14 mouse cellular contexts compared by ENCODE assay signal in genomic region chr9:30370789-30371188, GRCm38 (mm10). TPM values are rescaled to one million over a fixed set of nuclear protein-coding genes. Genes with fewer than 3 reads are reported as not detected.
DNase-seq lines count a peak whose midpoint lies in the region; ATAC-seq lines count a peak whose summit lies in the region.
"Had no signal": no experiment of that assay in that cellular context is flagged by ENCODE, and none has a peak within 500 bp of the region (broad histone marks: within the 10 kb centered on the region; RNA-seq: fewer than 3 reads in every experiment).

No protein-coding gene starts in this region.

- 11% methylated on average over 2 of the region's 2 CpGs for WGBS in heart, embryonic 13.5 days
- WGBS in heart, embryonic 16.5 days = 10% methylated on average over 2 of the region's 2 CpGs

- H3K9me3 ChIP-seq in heart, embryonic 13.5 days = no peaks in the 10 kb centered on the region; the same call in 1 of the 2 replicates
- H3K9me3 ChIP-seq in heart, embryonic 16.5 days (replicated peaks; ENCODE audit: control insufficient read depth, low read length) = no peaks in the 10 kb centered on the region
- H3K9me3 ChIP-seq: embryonic facial prominence, embryonic 13.5 days; embryonic facial prominence, embryonic 15.5 days; forebrain, embryonic 10.5 days; forebrain, embryonic 12.5 days had no signal

- no peak overlapping the region for H3K4me3 ChIP-seq in heart, embryonic 13.5 days
- H3K4me3 ChIP-seq in heart, embryonic 16.5 days (ENCODE audit: low read length) = no peak overlapping the region
- H3K4me3 ChIP-seq: embryonic facial prominence, embryonic 13.5 days; embryonic facial prominence, embryonic 15.5 days; erythroblast, embryonic 14.5 days; forebrain, embryonic 10.5 days; forebrain, embryonic 12.5 days had no signal

- no peak overlapping the region for H3K4me2 ChIP-seq in heart, embryonic 13.5 days
- no peak overlapping the region for H3K4me2 ChIP-seq in heart, embryonic 16.5 days (ENCODE audit: low read depth, low read length)
- H3K4me2 ChIP-seq: embryonic facial prominence, embryonic 13.5 days; embryonic facial prominence, embryonic 15.5 days; forebrain, embryonic 12.5 days had no signal

- DNase-seq in heart, adult 18-20 months = no peak
- no peak for DNase-seq in heart, adult 8-10 months (ENCODE audit: low spot score)
- DNase-seq: adrenal gland, adult 2 months; adrenal gland, postnatal 10 days; adrenal gland, postnatal 25 days had no signal

- no peak overlapping the region for H3K9ac ChIP-seq in heart, embryonic 13.5 days
- no peak overlapping the region for H3K9ac ChIP-seq in heart, embryonic 16.5 days (ENCODE audit: low read length)
- H3K9ac ChIP-seq: embryonic facial prominence, embryonic 13.5 days; embryonic facial prominence, embryonic 15.5 days; forebrain, embryonic 12.5 days had no signal

- no peaks in the 10 kb centered on the region for H3K36me3 ChIP-seq in heart, embryonic 13.5 days
- H3K36me3 ChIP-seq in heart, embryonic 16.5 days (ENCODE audit: control insufficient read depth, insufficient read depth) = no peaks in the 10 kb centered on the region
- H3K36me3 ChIP-seq: embryonic facial prominence, embryonic 13.5 days; embryonic facial prominence, embryonic 15.5 days; forebrain, embryonic 10.5 days; forebrain, embryonic 12.5 days had no signal

- ATAC-seq in heart, embryonic 13.5 days (ENCODE audit: extremely low read depth, insufficient number of reproducible peaks, low FRiP score, low TSS enrichment) = no peak; the same call in 1 of the 2 replicates
- peak; percentile 70; the same call in 1 of the 2 replicates for ATAC-seq in heart, embryonic 16.5 days (replicated peaks; ENCODE audit: extremely low read depth, insufficient read depth, low FRiP score)
- ATAC-seq: forebrain, embryonic 14.5 days; forebrain, embryonic 16.5 days had no signal

- H3K4me1 ChIP-seq in heart, embryonic 13.5 days = peaks cover 18% of the 10 kb centered on the region
- H3K4me1 ChIP-seq in heart, embryonic 16.5 days (ENCODE audit: control insufficient read depth, insufficient read depth, low read length) = peaks cover 10% of the 10 kb centered on the region
- H3K4me1 ChIP-seq: forebrain, embryonic 12.5 days had no signal

- peaks cover 16% of the 10 kb centered on the region; the same call in 1 of the 2 replicates for H3K27me3 ChIP-seq in heart, embryonic 13.5 days (replicated peaks)
- no peaks in the 10 kb centered on the region for H3K27me3 ChIP-seq in heart, embryonic 16.5 days (ENCODE audit: control insufficient read depth, insufficient read depth, low read length)
- H3K27me3 ChIP-seq: embryonic facial prominence, embryonic 13.5 days; embryonic facial prominence, embryonic 15.5 days; forebrain, embryonic 12.5 days had no signal

- H3K27ac ChIP-seq in heart, embryonic 13.5 days (replicated peaks) = 0 out of 2 replicates have a peak overlapping the region, but pooled peaks have one; percentile 54
- no peak overlapping the region for H3K27ac ChIP-seq in heart, embryonic 16.5 days (ENCODE audit: low read length)
- H3K27ac ChIP-seq: embryonic facial prominence, embryonic 15.5 days; forebrain, embryonic 10.5 days; forebrain, embryonic 12.5 days had no signal

RNA-seq across cellular contexts. Expression of gene Snx19, which starts 56.1 kb away (rescaled TPM):
- 12.6 and 14.4 TPM in 2 replicates for polyA plus RNA-seq in heart, embryonic 13.5 days (2015; fragmentation: Nextera tagmentation; extraction: Ambion mirVana)
- total RNA-seq in heart, adult 18-20 months (2021) = 10 to 100 TPM; 23.0 to 27.9 TPM
- 13.6 and 14.4 TPM in 2 replicates for polyA plus RNA-seq in heart, embryonic 16.5 days (2015; fragmentation: Nextera tagmentation; extraction: Ambion mirVana)
- total RNA-seq in heart, adult 8-10 months (2022) = 10 to 100 TPM; 25.0 to 30.9 (median 27.3) TPM
